Mouse (Mus musculus) forebrain, embryonic 11.5 days (tissue): ENCODE results near the gene Mrpl14. TPM values are rescaled to one million over a fixed set of nuclear protein-coding genes. Genes with fewer than 3 reads are reported as not detected.
A peak's percentile ranks its signal among the peaks of the same experiment; 100 is the strongest.

ENCODE experiments used
- ATAC-seq: fragments of 200-750 bp; cut with Nextera tagmentation; replicated peaks from 2 replicates; pipeline ENCODE4 v1.8.0; 2017; ENCODE audit warnings: moderate TSS enrichment; ENCODE audit not compliant: low FRiP score
- DNase-seq: peaks from one replicate; pipeline ENCODE4 v3.0.0-alpha.2; 2017; ENCODE audit warnings: low spot score
- H3K27ac ChIP-seq: fragments of 300-500 bp; sonication (generic); 2 replicates; pipeline ENCODE4 v1.5.1; 2014; ENCODE audit warnings: low read depth, low read length
- H3K27me3 ChIP-seq: fragments of 300-500 bp; sonication (generic); 2 replicates; pipeline ENCODE4 v1.6.1; 2014; ENCODE audit warnings: mild to moderate bottlenecking, low read length, mixed read lengths; ENCODE audit not compliant: control insufficient read depth, insufficient read depth
- H3K36me3 ChIP-seq: fragments of 300-500 bp; sonication (generic); 2 replicates; pipeline ENCODE4 v1.6.1; 2014; ENCODE audit warnings: mild to moderate bottlenecking, low read length, moderate library complexity, mixed read lengths; ENCODE audit not compliant: control insufficient read depth, insufficient read depth
- H3K4me1 ChIP-seq: fragments of 300-500 bp; sonication (generic); replicated peaks from 2 replicates; pipeline ENCODE4 v1.6.1; 2014; ENCODE audit warnings: low read length, mixed read lengths; ENCODE audit not compliant: control insufficient read depth, insufficient read depth
- H3K4me2 ChIP-seq: fragments of 300-500 bp; sonication (generic); 2 replicates; pipeline ENCODE4 v1.6.1; 2014; ENCODE audit warnings: low read depth, mild to moderate bottlenecking, low read length, moderate library complexity, mixed read lengths; ENCODE audit not compliant: severe bottlenecking
- H3K4me3 ChIP-seq: fragments of 300-500 bp; sonication (generic); 2 replicates; pipeline ENCODE4 v1.5.1; 2014; ENCODE audit warnings: low read depth, low read length
- H3K9ac ChIP-seq: fragments of 300-500 bp; sonication (generic); 2 replicates; pipeline ENCODE4 v1.6.1; 2014; ENCODE audit warnings: low read length
- H3K9me3 ChIP-seq: fragments of 300-500 bp; sonication (generic); 2 replicates; pipeline ENCODE4 v1.6.1; 2016; ENCODE audit warnings: low read length, mixed read lengths; ENCODE audit not compliant: control insufficient read depth
- WGBS: fragments of 180-500 bp; shearing (Covaris S2); extraction: QIAGEN DNeasy Blood & Tissue Kit; methylation state at CpG from one replicate; pipeline ENCODE4 v1.1.7; 2014; 5-methylcytosine and 5-hydroxymethylcytosine counted together
- polyA plus RNA-seq: library from polyadenylated mRNA; unstranded; fragments of >200 nt; fragmentation: Nextera tagmentation; extraction: Ambion mirVana; gene quantifications from 2 replicates; pipeline ENCODE4 v1.2.1, GENCODE M21; 2014

Mrpl14 gene
- polyA plus RNA-seq, 1 experiment from 2014 or later = 107 TPM

DNA sequence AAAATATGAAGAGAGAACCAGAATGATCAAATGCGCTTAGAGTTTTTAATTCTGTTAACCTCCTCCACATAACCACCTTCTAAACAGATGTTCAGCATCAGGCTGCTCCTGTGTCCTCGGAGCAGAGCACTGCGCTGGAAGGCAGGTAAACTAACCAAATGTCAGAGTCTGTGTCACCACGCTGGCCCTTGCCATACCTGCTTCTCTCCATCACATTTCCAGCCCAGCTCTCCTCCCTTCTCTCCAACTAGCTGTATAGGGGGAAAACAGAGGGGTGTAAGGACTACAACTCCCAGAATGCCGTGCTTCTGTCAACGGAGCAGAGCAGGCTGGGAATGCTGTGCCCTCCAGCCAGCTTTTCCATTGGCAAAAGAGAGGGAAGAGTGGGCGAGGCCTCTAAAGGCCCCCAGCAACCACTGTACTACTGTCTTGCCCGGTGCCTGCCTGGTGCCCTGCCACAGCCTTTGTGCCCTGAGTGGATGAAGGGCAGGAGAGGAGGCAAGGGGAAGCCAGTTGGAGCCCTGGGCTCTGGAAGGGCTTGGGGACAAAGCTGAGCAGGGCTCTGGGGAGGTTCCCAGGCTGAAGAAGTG, 5.6 kb upstream of the Mrpl14 start:
- Histone ChIP-seq H3K27ac (peak overlapping the region; percentile 68), H3K36me3 (no peaks in the 10 kb centered on the region; the same call in 1 of the 2 replicates), H3K4me1 (peaks cover 14% of the 10 kb centered on the region; the same call in 1 of the 2 replicates), H3K9ac (peak overlapping the region; percentile 37; the same call in 1 of the 2 replicates), H3K9me3 (no peaks in the 10 kb centered on the region), H3K4me2 (0 out of 2 replicates have a peak overlapping the region, but pooled peaks have one; percentile 21), H3K27me3 (no peaks in the 10 kb centered on the region), H3K4me3 (no peak overlapping the region)
- WGBS = 57% methylated on average over 8 of the region's 8 CpGs
- DNase-seq (peak; percentile 68), ATAC-seq (peak; percentile 61)

DNA sequence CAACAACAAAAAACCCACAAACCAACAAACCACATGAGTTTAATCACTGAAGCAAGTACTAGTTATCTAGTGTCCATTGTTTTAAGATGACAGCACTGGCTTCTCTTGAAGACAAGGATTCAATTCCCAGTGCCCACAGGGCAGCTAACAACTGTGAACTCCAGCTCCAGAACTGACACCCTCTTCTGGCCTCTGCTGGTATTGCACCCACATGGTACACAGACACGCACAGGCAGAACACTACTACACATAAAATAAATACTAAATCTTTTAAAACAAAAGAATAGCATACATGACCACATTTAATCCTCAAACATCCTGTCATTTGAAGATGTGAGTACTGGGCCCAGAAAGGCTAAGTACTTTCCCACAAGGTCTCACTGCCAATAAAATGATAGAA, 4.5 kb upstream of the Mrpl14 start:
- H3K27ac ChIP-seq = no peak overlapping the region
- no peak overlapping the region for H3K4me3 ChIP-seq
- H3K9me3 ChIP-seq = no peaks in the 10 kb centered on the region
- no peak overlapping the region for H3K9ac ChIP-seq
- H3K27me3 ChIP-seq = no peaks in the 10 kb centered on the region
- ATAC-seq (no peak), DNase-seq (no peak)
- H3K4me2 ChIP-seq = no peak overlapping the region
- 98% methylated on average over 1 of the region's 1 CpGs for WGBS
- no peaks in the 10 kb centered on the region; the same call in 1 of the 2 replicates for H3K36me3 ChIP-seq
- H3K4me1 ChIP-seq = peaks cover 15% of the 10 kb centered on the region

DNA sequence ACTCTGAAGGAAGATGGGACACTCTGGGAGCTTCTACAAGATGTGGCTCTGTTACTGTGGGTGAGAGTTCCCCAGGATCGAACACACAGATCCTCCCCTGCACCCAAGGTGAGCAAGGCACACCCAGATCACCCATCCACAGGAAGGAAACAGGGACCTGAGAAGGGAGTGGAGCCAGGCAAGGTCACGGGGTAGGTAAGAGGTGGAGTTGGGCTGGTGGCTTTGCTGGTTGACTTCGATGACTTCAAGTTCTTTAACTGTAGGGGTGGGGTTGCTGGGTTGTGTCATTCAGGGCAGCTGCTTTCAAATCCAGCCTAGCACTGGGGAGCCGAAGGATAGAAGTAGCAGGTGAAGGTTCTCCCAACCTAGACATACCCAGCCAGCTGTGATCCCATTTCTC, 3.3 kb upstream of the Mrpl14 start:
- Histone ChIP-seq H3K27me3 (no peaks in the 10 kb centered on the region), H3K9ac (no peak overlapping the region), H3K4me2 (no peak overlapping the region), H3K4me1 (peaks cover 20% of the 10 kb centered on the region), H3K9me3 (no peaks in the 10 kb centered on the region), H3K4me3 (no peak overlapping the region), H3K27ac (no peak overlapping the region), H3K36me3 (no peaks in the 10 kb centered on the region; the same call in 1 of the 2 replicates)
- DNase-seq (no peak), ATAC-seq (no peak)
- WGBS = 95% methylated on average over 4 of the region's 4 CpGs

DNA sequence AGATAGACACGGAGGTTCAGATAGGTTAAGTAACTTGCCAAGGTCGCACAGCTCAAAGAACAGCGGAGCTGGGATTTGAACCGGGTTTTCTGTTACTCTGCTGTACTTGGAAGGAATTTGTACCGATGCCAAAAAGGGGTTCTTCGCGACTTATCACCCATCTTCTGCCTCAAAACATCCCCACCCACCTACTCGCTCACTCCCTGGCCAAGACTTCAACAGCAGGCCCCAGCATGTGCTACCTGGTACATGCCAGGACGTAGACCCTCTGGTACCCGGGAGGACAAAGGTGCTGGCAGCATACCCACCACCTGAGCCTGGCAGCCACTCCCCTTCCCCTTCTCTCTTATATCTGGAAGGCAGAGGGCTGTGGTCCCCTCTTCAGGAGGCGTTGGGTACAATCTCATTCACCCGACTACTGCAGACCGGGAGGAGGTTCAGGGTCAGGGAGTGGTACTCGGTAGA, 1.4 kb upstream of the Mrpl14 start:
- H3K9me3 ChIP-seq = no peaks in the 10 kb centered on the region
- no peaks in the 10 kb centered on the region; the same call in 1 of the 2 replicates for H3K36me3 ChIP-seq
- peaks cover 20% of the 10 kb centered on the region for H3K4me1 ChIP-seq
- peak overlapping the region; percentile 56 for H3K4me3 ChIP-seq
- peak overlapping the region; percentile 87 for H3K4me2 ChIP-seq
- peak overlapping the region; percentile 66 for H3K9ac ChIP-seq
- H3K27me3 ChIP-seq = no peaks in the 10 kb centered on the region
- DNase-seq (no peak), ATAC-seq (peak; percentile 24; the same call in 1 of the 2 replicates)
- 30% methylated on average over 14 of the region's 14 CpGs for WGBS
- peak overlapping the region; percentile 76; the same call in 1 of the 2 replicates for H3K27ac ChIP-seq

DNA sequence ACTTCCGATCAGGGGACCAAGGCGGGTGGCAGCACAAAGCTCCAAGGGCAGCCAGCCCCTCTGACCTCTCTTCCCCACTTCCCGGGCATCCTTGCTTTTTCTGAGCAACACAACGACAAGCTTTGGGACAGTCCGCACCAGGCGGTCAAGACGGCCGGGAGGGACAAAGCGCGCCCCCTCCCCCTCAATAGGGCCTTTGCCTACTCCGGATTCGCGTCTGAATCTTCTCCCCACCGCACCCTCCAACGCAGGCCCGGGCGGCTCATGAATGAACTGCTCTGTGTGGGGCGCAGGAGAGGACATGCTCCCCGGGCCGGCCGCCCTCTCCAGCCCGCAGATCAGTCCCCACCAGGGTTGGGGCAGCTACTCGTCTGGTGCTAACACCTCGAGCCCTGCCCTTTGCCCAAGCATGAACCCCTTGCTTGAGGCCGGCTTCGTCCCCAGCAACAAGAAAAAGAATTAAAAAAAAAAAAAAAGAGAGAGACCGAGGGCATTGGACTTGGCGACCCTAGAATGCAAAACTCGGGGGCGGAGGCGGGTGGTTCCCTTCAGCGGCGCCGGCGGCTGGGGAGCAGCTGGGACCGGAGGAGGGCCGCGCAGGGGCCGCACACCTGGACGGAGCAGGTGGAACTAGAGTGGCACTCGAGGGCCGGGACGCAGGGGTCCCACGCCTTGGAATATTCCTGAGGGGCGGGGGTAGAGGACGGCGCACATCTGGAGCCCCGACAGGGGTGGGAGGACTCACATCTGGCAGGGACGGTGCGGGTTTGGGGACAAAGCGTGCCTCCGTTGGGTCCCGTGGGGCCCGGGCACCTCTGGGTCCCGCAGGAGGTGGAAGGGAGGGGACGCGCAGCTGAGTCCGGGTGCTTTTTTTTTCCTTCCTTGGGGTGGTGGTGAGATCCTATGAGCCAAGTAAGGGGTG, 690 bp upstream of the Mrpl14 start:
- H3K27ac ChIP-seq = peak overlapping the region; percentile 76
- ATAC-seq = peak; percentile 55
- under 1% methylated on average over 58 of the region's 58 CpGs for WGBS
- no peaks in the 10 kb centered on the region for H3K27me3 ChIP-seq
- H3K36me3 ChIP-seq = no peaks in the 10 kb centered on the region; the same call in 1 of the 2 replicates
- H3K4me2 ChIP-seq = peak overlapping the region; percentile 87
- no peaks in the 10 kb centered on the region for H3K9me3 ChIP-seq
- H3K4me1 ChIP-seq = peaks cover 20% of the 10 kb centered on the region
- H3K9ac ChIP-seq = peak overlapping the region; percentile 66
- peak overlapping the region; percentile 56 for H3K4me3 ChIP-seq
- peak; percentile 78 for DNase-seq

DNA sequence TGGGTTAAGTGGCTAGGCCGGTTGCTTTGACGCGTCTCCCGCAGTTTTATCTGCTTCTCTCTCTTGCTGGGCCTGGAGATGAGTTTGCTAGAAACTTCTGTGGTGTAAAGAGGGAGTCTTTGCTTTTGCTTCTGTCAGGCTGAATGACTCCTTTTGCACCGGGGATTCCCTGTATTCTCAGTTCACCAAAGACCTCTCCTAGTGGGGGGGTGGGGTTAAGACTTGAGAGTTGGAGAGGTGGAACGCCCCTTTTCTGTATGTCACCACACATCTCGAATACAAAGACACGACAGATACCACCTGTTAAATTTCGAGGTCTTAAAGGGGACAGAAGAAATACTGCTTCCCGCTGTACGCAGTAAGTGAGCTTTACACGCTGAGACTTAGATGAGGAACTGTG, 594 bp downstream of the Mrpl14 start, which contains the start of gene Tmem63b:
TSS of gene Tmem63b (minus strand) at position 190 of the 400 bp plus-strand sequence.
- no peaks in the 10 kb centered on the region for H3K9me3 ChIP-seq
- 9% methylated on average over 12 of the region's 12 CpGs for WGBS
- peak within 1 kb of the TSS; percentile 87 for H3K4me2 ChIP-seq
- peak within 1 kb of the TSS; percentile 76; the same call in 1 of the 2 replicates for H3K27ac ChIP-seq
- no peaks in the 10 kb centered on the region; the same call in 1 of the 2 replicates for H3K36me3 ChIP-seq
- DNase-seq (no peak), ATAC-seq (no peak)
- H3K9ac ChIP-seq = peak within 1 kb of the TSS; percentile 84
- peaks cover 13% of the 10 kb centered on the region for H3K4me1 ChIP-seq
- no peaks in the 10 kb centered on the region for H3K27me3 ChIP-seq
- peak within 1 kb of the TSS; percentile 56 for H3K4me3 ChIP-seq

DNA sequence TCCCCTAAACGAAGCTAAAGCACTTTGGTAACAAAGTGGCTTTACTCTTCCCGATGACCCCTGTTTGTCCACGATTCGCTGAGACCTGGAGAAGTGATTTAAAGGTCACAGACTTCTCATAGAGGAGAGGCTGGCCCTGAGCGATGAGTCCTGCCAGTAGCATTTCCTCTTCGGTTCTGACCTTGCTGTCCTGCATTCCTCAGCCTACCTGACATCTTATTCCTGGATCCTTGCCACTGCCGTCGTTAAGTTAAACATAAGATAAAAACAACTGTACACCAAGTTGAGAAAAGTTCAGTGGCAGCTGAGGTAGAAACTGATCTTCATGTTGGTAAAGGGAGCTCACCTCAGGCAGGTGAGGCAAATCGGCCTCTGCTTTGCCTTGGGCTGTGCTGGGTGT, 3.0 kb downstream of the Mrpl14 start:
- Histone ChIP-seq H3K9ac (no peak overlapping the region), H3K9me3 (no peaks in the 10 kb centered on the region), H3K4me3 (no peak overlapping the region), H3K27ac (no peak overlapping the region), H3K4me2 (no peak overlapping the region), H3K27me3 (no peaks in the 10 kb centered on the region), H3K36me3 (no peaks in the 10 kb centered on the region), H3K4me1 (peaks cover 13% of the 10 kb centered on the region)
- ATAC-seq (no peak), DNase-seq (no peak)
- 93% methylated on average over 9 of the region's 9 CpGs for WGBS

DNA sequence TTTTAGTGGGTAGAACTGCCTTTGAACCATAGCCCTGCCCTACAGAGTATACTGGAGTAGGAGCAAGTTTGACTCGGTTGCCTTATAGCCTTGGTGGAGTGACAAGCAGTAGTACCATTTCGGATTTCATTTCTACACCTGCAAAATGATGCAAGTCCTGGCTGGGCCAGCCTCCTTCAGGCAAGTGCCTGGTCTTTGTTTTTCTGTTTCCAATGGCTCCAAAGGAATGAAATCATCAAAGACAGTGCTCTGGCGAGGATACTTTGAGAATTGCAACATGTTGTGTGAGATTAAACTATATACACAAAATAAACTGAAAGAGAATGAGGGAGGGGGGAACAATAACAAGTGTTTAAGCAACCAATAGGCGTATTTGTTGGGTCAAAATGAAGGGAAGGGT, 3.9 kb downstream of the Mrpl14 start:
- Histone ChIP-seq H3K9ac (no peak overlapping the region), H3K9me3 (no peaks in the 10 kb centered on the region), H3K36me3 (no peaks in the 10 kb centered on the region), H3K27me3 (no peaks in the 10 kb centered on the region), H3K27ac (no peak overlapping the region), H3K4me1 (peaks cover 6% of the 10 kb centered on the region), H3K4me2 (no peak overlapping the region), H3K4me3 (no peak overlapping the region)
- DNase-seq (no peak), ATAC-seq (no peak)
- 86% methylated on average over 4 of the region's 4 CpGs for WGBS
